Mouse (Mus musculus) spleen, adult 2 months (tissue): ENCODE results near the gene AU040320. TPM values are rescaled to one million over a fixed set of nuclear protein-coding genes. Genes with fewer than 3 reads are reported as not detected.

ENCODE experiments used
- DNase-seq, 2 experiments: peaks; one replicate each; pipeline versions ENCODE4 v3.0.0 to v3.0.0-alpha.2; 2012 to 2021; ENCODE audit warnings: low spot score in 2 of 2, low read depth in 1 of 2
- H3K27ac ChIP-seq: fragments of 200-500 bp; 2 replicates; pipeline ENCODE4 v1.5.1; 2012; ENCODE audit warnings: low read length, inconsistent platforms; ENCODE audit not compliant: insufficient read depth
- H3K27me3 ChIP-seq: fragments of 200-500 bp; 2 replicates; pipeline ENCODE4 v1.6.1; 2012; ENCODE audit warnings: mild to moderate bottlenecking, moderate library complexity, low read length, inconsistent platforms; ENCODE audit not compliant: control insufficient read depth, insufficient read depth
- H3K36me3 ChIP-seq: fragments of 200-500 bp; 2 replicates; pipeline ENCODE4 v1.6.1; 2012; ENCODE audit warnings: mild to moderate bottlenecking, low read length, inconsistent platforms; ENCODE audit not compliant: control insufficient read depth, insufficient read depth
- H3K4me1 ChIP-seq: fragments of 200-500 bp; 2 replicates; pipeline ENCODE4 v1.6.1; 2011; ENCODE audit warnings: inconsistent platforms; ENCODE audit not compliant: control insufficient read depth, insufficient read depth, insufficient read length
- H3K4me3 ChIP-seq: fragments of 200-500 bp; 2 replicates; pipeline ENCODE4 v1.5.1; 2011; ENCODE audit warnings: mild to moderate bottlenecking, inconsistent platforms; ENCODE audit not compliant: insufficient read depth, insufficient read length; ENCODE audit errors: extremely low read depth
- CTCF ChIP-seq: fragments of 200-500 bp; IDR thresholded peaks from 2 replicates; pipeline ENCODE4 v1.5.1; 2011; ENCODE audit warnings: mild to moderate bottlenecking, inconsistent platforms; ENCODE audit not compliant: insufficient read depth, insufficient read length, insufficient replicate concordance; ENCODE audit errors: extremely low read depth
- POLR2A ChIP-seq: fragments of 200-500 bp; IDR thresholded peaks from 2 replicates; pipeline ENCODE4 v1.6.1; 2011; ENCODE audit warnings: low read depth, low read length, inconsistent platforms
- WGBS: fragments of 180-500 bp; shearing (Covaris S2); methylation state at CpG from one replicate; pipeline ENCODE4 v1.1.7; 2018; 5-methylcytosine and 5-hydroxymethylcytosine counted together
- polyA plus RNA-seq: library from polyadenylated mRNA; depleted of rRNA; stranded (reverse); fragments of >200 nt; gene quantifications from 2 replicates; pipeline ENCODE4 v1.2.3, GENCODE M21; 2012

Gene AU040320
- polyA plus RNA-seq, 1 experiment: 27.0 TPM

GRCm38 (mm10) chr4:126770831-126771230, 17.5 kb downstream of the AU040320 start:
- no peak overlapping the region for H3K27ac ChIP-seq
- no peaks in the 10 kb centered on the region for H3K4me1 ChIP-seq
- H3K4me3 ChIP-seq: no peak overlapping the region
- TF ChIP-seq POLR2A (no peak), CTCF (no peak)
- H3K27me3 ChIP-seq: no peaks in the 10 kb centered on the region
- 49% methylated on average over 4 of the region's 4 CpGs for WGBS
- H3K36me3 ChIP-seq: peaks cover 6% of the 10 kb centered on the region
- DNase-seq: no peak

GRCm38 (mm10) chr4:126773871-126774270, 20.5 kb downstream of the AU040320 start:
- H3K27me3 ChIP-seq: no peaks in the 10 kb centered on the region
- 94% methylated on average over 6 of the region's 6 CpGs for WGBS
- H3K4me3 ChIP-seq: no peak overlapping the region
- H3K36me3 ChIP-seq: peaks cover 8% of the 10 kb centered on the region
- TF ChIP-seq CTCF: no peak
- TF ChIP-seq POLR2A: no peak
- no peak overlapping the region for H3K27ac ChIP-seq
- no peaks in the 10 kb centered on the region for H3K4me1 ChIP-seq
- DNase-seq: no peak

DNA sequence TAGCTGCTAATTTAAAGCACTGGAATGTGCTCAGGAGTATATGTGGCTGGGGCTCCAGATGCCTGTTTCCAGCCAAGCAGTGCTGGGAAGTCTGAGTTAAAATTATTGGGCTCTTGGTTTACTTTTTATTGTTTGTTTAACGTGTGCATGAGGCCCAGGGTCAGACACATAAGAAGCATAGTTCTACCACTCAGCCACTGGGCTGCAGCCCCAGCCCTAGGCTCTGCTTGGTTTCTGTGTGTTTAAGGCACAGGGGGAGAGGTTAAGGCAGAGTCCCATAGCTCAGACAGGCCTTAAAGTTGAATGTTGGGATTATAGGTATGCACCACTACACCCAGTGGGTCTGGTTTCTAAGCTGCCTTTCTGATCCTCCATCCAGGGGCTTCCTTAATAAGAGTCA, 21.8 kb downstream of the AU040320 start:
- TF ChIP-seq POLR2A (no peak), CTCF (no peak)
- Histone ChIP-seq H3K4me3 (no peak overlapping the region), H3K27me3 (no peaks in the 10 kb centered on the region), H3K36me3 (peaks cover 8% of the 10 kb centered on the region), H3K4me1 (no peaks in the 10 kb centered on the region), H3K27ac (no peak overlapping the region)
- no peak for DNase-seq
- WGBS: 85% methylated on average over 1 of the region's 1 CpGs

GRCm38 (mm10) chr4:126779148-126779581, 25.8 kb downstream of the AU040320 start:
- no peak overlapping the region for H3K27ac ChIP-seq
- 61% methylated on average over 8 of the region's 8 CpGs for WGBS
- no peak for DNase-seq
- H3K36me3 ChIP-seq: peaks cover 6% of the 10 kb centered on the region; the same call in 1 of the 2 replicates
- no peaks in the 10 kb centered on the region for H3K4me1 ChIP-seq
- no peaks in the 10 kb centered on the region for H3K27me3 ChIP-seq
- TF ChIP-seq POLR2A (no peak), CTCF (no peak)
- no peak overlapping the region for H3K4me3 ChIP-seq

DNA sequence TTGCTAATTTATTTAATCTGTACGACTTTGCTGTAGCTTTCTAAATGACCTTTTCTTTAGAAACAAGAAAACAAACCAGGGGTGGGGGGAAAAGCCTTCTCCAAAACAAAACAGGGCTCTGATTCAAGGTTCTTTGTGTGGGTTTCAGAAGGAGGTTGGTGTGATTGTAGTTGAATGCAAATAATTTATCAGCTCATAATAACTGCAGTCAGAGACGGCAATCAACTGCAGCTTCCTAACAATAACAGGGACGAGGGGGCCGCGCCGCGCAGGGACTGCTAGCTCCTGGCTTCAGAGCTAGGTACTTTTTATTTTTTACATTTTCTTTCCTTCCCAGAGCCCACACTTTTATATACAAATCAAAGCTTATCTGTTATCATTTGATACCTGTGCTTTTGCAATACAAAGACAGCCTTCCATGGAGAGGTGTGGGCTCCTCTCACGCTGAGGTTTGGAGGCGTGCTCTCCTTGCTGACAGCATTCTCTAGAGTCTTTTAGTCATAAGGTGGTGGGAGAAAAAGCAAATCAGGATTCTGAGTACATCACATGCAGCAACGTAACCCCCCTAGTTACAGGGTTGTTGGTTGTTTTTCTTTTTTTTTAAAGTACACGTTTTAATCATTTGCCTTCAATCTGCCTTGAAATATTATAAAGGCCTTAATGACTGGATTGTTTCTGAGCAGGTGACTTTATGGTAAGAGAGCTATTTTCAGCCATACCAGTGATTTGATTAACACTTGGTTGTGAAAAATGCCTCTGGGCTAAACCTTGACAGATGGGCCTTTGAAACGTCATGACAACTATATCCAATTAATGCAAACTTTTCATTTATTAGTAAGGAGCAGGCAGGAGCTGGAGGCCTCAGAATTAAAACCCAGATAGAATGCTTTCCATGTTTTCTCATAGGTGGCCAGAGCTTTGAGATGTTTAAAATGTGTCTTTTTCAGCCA, 26.8 kb downstream of the AU040320 start:
- no peak for DNase-seq
- Histone ChIP-seq H3K27me3 (no peaks in the 10 kb centered on the region), H3K36me3 (peaks cover 3% of the 10 kb centered on the region; the same call in 1 of the 2 replicates), H3K4me3 (no peak overlapping the region), H3K27ac (no peak overlapping the region), H3K4me1 (no peaks in the 10 kb centered on the region)
- 94% methylated on average over 12 of the region's 12 CpGs for WGBS
- TF ChIP-seq POLR2A (no peak), CTCF (no peak)

- H3K27ac ChIP-seq: no peak overlapping the region
- no peaks in the 10 kb centered on the region for H3K4me1 ChIP-seq
- 89% methylated on average over 3 of the region's 3 CpGs for WGBS
- DNase-seq: no peak
- H3K36me3 ChIP-seq: no peaks in the 10 kb centered on the region
- TF ChIP-seq CTCF (no peak), POLR2A (no peak)
- H3K27me3 ChIP-seq: no peaks in the 10 kb centered on the region
- H3K4me3 ChIP-seq: no peak overlapping the region
Measured at GRCm38 (mm10) chr4:126781871-126782270, 28.5 kb downstream of the AU040320 start.

DNA sequence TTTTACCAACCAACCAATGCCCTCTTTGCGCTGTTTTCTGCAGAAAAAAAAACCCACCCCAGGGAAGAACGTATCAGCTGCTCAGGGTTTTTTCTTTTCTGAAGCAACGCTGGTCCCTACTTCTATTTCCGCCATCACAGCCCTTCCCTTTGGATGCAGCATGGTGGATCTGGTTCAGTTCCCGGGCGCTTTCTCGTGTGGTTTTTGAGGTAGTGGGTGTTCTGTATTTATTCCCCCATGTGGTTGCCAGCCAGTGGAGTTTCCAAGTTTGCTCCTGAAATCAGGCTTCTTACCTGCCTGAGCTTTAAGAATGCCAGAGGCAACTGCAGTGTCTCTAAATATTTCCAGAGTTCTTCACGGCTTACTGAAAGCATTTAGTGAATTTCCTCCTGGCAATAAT, 29.2 kb downstream of the AU040320 start:
- TF ChIP-seq CTCF (no peak), POLR2A (no peak)
- no peaks in the 10 kb centered on the region for H3K36me3 ChIP-seq
- no peak overlapping the region for H3K4me3 ChIP-seq
- no peaks in the 10 kb centered on the region for H3K4me1 ChIP-seq
- no peaks in the 10 kb centered on the region for H3K27me3 ChIP-seq
- H3K27ac ChIP-seq: no peak overlapping the region
- 93% methylated on average over 8 of the region's 8 CpGs for WGBS
- DNase-seq: no peak
